Mouse (Mus musculus): Measurements from ENCODE around the gene Ndufa4l2.

- TF ChIP-seq GATA1 (IDR thresholded peaks at IDR 0.05; ENCODE audit: low read length) (no peak), TAL1 (IDR thresholded peaks at IDR 0.05; ENCODE audit: low read length) (no peak)
These were observed 15.3 kb upstream of the Ndufa4l2 start for GRCm38 (mm10) chr10:127499516-127499915.
